Mouse (Mus musculus) adrenal gland, postnatal 10 days (tissue): ENCODE measurements at regions not wholly inside any gene's neighbourhood (a gene's known extent, or its start where the extent isn't known, plus 50 kb on each side); places are given as distances from the start of the nearest gene placed in this dataset.
"Not testable (repeated sequence)": the region's sequence is repeated elsewhere in the genome, so short reads cannot be mapped to it uniquely, and the experiment has no call there.

Experiments used
- DNase-seq: peaks from one replicate; pipeline ENCODE4 v3.0.0; 2021; ENCODE audit warnings: mixed read lengths

DNA sequence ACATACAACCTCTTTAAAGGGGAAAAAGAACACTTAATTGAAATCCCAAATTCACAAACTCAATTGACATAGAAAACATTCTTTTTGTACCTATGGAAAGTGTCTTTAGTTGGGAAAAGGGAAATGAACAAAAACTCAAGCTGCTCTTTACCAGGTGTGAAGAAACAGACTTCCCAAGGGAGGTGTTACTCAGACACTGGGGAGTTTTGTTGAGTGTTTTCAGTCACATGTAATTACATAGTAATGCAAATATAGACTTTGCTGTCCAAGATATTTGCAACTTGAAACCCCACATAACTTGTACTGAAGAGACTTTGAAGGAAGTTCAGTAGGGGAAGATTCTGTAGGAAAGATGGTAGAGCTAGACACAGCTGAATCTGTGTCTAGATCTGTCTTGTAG is 547.7 kb upstream of the Zfp960 start:
- DNase-seq = no peak

DNA sequence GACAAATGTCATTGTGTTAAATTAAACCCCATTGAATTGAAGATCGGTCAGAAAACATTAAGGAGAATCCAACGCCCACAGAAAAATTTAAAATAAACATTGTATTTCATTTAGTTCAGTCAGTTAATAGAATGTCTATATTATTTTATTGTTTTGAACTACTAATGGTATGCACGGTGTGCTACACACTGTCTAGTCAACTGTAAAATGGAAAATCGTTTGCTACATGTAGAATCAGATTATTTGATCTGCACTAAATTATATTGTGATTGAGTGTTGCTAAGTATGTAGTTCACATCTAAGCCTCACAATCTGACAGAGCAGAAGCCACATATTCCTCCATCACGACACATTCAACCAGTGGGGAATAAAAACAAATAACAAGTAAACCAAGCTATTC is 570.0 kb upstream of the Zfp960 start:
- no peak for DNase-seq

DNA sequence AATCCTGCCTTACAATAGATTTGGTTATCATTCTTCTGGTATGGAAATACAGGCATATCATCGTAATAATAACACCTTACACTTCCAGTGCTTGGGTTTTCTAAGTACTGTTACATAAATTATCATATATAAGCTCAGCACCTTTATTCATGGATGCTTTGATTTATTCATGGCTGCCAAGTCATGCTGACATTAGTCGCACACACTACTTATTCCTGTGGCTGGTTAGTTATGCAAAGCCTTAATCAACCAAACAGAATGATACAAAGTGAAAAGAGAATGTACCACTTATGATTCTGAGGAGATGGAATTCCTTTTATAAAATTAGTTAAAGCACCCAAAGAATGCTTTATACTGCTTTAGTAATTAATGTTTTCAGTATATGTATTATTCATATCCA is 570.4 kb upstream of the Zfp960 start:
- DNase-seq = no peak

DNA sequence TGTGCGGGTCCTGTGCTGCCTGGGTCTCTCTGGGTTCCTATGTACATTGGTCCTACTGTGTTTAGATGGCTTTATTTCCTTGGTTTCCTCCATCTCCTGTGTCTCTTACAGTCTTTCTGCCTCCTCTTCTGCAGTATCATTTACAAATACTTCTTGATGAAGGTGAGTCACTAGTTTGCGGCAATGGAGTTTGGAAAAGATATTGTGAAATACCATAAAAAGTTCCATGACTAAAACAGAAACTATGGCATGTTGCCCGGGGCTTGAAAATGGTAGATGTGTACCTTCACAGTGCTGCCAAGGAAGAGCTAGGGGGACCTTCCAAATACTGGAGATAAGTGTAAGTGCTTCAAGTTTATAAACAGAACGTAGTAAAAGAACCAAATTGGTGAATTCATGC is 571.4 kb upstream of the Zfp960 start:
- peak; percentile 26 for DNase-seq

DNA sequence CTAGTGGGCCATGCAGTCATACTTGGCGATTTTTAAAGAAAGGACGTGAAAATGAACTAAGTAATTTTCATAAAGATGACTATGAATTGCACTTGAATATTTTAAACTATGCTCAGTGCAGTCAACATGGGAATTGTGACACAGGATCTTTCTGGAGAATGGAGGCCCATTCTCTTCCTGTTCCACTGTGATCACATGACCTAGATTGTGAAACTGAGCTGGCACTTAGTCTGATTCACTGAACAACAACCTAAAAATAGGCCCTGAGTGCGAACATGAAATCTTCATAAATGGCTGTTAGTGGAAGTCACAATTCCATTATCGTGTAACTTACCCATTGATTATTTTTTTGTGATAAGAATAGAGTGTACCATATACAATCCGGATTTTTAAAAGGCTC is 577.6 kb upstream of the Zfp960 start:
- peak; percentile 23 for DNase-seq

- no peak for DNase-seq
Measured at GRCm38 (mm10) chr17:16483976-16484375, 579.9 kb upstream of the Zfp960 start.

- DNase-seq = no peak
Measured at GRCm38 (mm10) chr17:16481722-16482121, 582.2 kb upstream of the Zfp960 start.

DNA sequence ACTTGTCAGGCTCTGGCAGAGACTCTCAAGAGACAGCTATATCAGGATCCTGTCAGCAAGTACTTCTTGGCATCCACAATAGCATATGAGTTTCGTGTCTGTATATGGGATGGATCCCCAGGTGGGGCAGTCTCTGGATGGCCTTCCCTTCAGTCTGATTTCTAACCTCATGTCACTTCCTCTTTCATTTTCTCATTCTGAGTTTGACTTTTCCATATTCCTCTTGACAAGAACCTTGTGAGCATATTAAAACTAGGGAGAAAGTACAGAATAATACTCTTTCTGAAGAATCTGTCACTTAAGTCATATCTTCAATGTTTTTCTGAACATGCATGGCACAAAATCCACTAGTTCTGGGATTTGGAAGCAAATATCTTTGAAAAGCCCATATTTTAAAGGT is 583.3 kb upstream of the Zfp960 start:
- no peak for DNase-seq

GRCm38 (mm10) chr17:16461208-16461607 is 602.7 kb upstream of the Zfp960 start:
- DNase-seq = no peak

DNA sequence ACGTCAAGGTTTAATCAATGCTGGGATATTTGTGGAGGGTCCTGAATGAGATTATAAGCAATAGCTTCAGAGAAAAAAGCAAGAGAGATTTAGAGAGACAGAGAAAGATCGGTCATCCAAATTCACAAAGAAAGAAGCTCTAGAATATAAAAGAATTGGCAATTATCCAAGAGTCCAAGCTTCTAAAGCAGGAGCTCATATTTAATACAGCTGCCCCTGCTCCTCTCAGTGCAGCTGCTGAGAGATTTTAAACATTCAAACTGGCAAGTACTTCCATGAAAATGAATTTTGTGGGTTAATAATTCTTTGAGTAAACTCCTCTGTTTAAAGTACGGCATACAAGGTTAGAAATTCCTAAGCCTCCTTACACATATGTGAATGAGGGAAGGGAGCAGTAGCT is 610.8 kb upstream of the Zfp960 start:
- DNase-seq = no peak

GRCm38 (mm10) chr17:16444562-16444961 is 613.7 kb upstream of the Rgmb start:
- peak; percentile 2 for DNase-seq

- DNase-seq = no peak
Measured at GRCm38 (mm10) chr17:16395193-16395612, 564.4 kb upstream of the Rgmb start.

GRCm38 (mm10) chr17:16374855-16375221 is 544.0 kb upstream of the Rgmb start:
- not testable (repeated sequence) for DNase-seq

- DNase-seq = not testable (repeated sequence)
Measured at GRCm38 (mm10) chr17:16374119-16374854, 543.4 kb upstream of the Rgmb start.

DNA sequence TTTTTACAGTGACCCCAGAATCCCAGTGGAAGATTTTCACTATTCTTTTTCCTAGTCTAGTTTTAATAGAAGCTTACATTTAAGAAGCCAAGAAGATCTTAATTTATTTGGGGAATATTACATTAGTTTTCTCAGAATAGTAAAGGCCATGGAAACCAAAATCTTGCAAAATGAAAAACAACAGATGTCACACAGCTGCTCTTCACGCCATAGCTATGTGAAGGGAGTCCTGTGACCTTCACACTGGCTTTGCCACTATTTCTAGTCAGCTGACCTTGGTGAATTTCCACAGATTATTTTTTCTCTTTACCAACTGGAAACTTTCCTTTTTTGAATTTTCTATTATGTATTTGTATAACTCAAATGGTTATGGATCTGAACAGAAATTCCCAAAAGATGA is 542.1 kb upstream of the Rgmb start:
- peak; percentile 2 for DNase-seq

GRCm38 (mm10) chr17:16344061-16344460 is 513.2 kb upstream of the Rgmb start:
- no peak for DNase-seq

- DNase-seq = no peak
Measured at GRCm38 (mm10) chr17:16342785-16343184, 511.9 kb upstream of the Rgmb start.

GRCm38 (mm10) chr17:16339720-16340470 is 509.1 kb upstream of the Rgmb start:
- no peak for DNase-seq

DNA sequence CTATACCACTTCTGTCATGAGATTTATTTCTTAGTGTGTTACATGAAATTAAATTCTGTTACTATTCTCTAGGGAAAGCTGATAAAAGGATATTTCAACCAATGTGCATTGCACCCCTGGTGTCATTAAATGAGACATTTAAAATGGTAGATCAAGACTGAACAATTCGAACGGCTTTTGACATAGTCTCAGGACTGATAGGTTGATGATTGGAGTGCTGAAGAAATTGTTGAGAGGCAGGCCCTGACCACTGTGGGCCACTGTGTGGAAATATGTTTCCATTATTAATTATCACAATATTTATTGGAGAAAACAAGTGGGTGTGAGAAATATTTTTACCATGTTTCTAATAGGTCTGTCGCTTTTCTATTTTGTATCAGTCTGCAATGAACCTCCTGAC is 481.1 kb upstream of the Rgmb start:
- no peak for DNase-seq

- no peak for DNase-seq
Measured at GRCm38 (mm10) chr17:16311196-16311873, 480.5 kb upstream of the Rgmb start.

- DNase-seq = no peak
Measured at GRCm38 (mm10) chr17:16301776-16302175, 470.9 kb upstream of the Rgmb start.

DNA sequence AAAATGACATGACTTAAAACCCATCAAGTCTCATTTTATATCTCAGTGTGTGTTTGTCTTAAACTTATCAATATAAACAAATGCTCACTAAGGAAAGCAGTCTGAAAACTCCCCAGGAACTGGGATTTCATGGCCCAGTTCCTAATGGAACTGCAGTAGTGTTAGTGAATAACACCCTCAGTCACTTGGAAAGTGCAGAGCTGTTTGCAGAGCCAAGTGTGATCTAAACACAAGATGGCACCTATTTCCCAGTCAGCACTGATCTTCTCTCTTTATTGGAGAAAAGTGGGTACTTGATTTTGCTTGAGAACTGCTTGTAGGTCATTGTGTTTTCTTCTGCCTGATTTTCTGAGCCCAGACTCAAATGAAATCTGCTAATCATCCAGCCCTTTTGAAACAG is 467.7 kb upstream of the Rgmb start:
- no peak for DNase-seq
